ENCODE assay signal across 9 mouse cellular contexts in genomic region chr11:101245071-101245470, GRCm38 (mm10). TPM values are rescaled to one million over a fixed set of nuclear protein-coding genes. Genes with fewer than 3 reads are reported as not detected.
DNase-seq lines count a peak whose midpoint lies in the region; ATAC-seq and TF ChIP-seq lines count a peak whose summit lies in the region.
"Had no signal": no experiment of that assay in that cellular context is flagged by ENCODE, and none has a peak within 500 bp of the region (broad histone marks: within the 10 kb centered on the region; RNA-seq: fewer than 3 reads in every experiment).

No protein-coding gene starts in this region.

- H3K9ac ChIP-seq in liver, adult 2 months (ENCODE audit: low read depth, low read length): no peak overlapping the region
- H3K9ac ChIP-seq in kidney, embryonic 16.5 days (replicated peaks; ENCODE audit: low read length): peak overlapping the region; percentile 53
- H3K9ac ChIP-seq in midbrain, embryonic 13.5 days (replicated peaks): no peak overlapping the region

- peaks cover 8% of the 10 kb centered on the region; the same call in 1 of the 2 replicates for H3K27me3 ChIP-seq in liver, adult 2 months (ENCODE audit: control insufficient read depth, insufficient read depth, low read length)
- no peaks in the 10 kb centered on the region for H3K27me3 ChIP-seq in kidney, embryonic 16.5 days (ENCODE audit: insufficient read depth, low read length)
- H3K27me3 ChIP-seq in small intestine, adult 2 months (ENCODE audit: control insufficient read depth, insufficient read depth, low read length): peaks cover 13% of the 10 kb centered on the region; the same call in 1 of the 2 replicates
- H3K27me3 ChIP-seq in midbrain, embryonic 13.5 days: peaks cover 48% of the 10 kb centered on the region

- peak overlapping the region; percentile 26; the same call in 1 of the 2 replicates for H3K27ac ChIP-seq in liver, adult 2 months (replicated peaks; ENCODE audit: insufficient read depth, low read depth, low read length)
- peak overlapping the region; percentile 91 for H3K27ac ChIP-seq in kidney, embryonic 16.5 days (ENCODE audit: low read length)
- peak overlapping the region; percentile 60; the same call in 1 of the 2 replicates for H3K27ac ChIP-seq in small intestine, adult 2 months (ENCODE audit: insufficient read depth, low read depth, low read length)
- H3K27ac ChIP-seq in midbrain, embryonic 13.5 days: no peak overlapping the region

- 25% methylated on average over 4 of the region's 4 CpGs for WGBS in liver, adult 2 months
- WGBS in kidney, embryonic 16.5 days: 15% methylated on average over 4 of the region's 4 CpGs
- WGBS in small intestine, adult 2 months: 28% methylated on average over 4 of the region's 4 CpGs
- 36% methylated on average over 4 of the region's 4 CpGs for WGBS in midbrain, embryonic 13.5 days

- H3K4me2 ChIP-seq in kidney, embryonic 16.5 days (replicated peaks; ENCODE audit: low read depth, low read length): peak overlapping the region; percentile 95
- no peak overlapping the region for H3K4me2 ChIP-seq in midbrain, embryonic 13.5 days (replicated peaks)

- H3K4me1 ChIP-seq in liver, adult 2 months (ENCODE audit: control insufficient read depth, insufficient read depth, low read length): peaks cover 1% of the 10 kb centered on the region; the same call in 1 of the 2 replicates
- H3K4me1 ChIP-seq in kidney, embryonic 16.5 days (ENCODE audit: insufficient read depth, low read length): peaks cover 39% of the 10 kb centered on the region
- peaks cover 13% of the 10 kb centered on the region for H3K4me1 ChIP-seq in small intestine, adult 2 months (ENCODE audit: control insufficient read depth, insufficient read depth, insufficient read length, low read length)
- H3K4me1 ChIP-seq in midbrain, embryonic 13.5 days (replicated peaks): peaks cover 15% of the 10 kb centered on the region

- no peaks in the 10 kb centered on the region for H3K36me3 ChIP-seq in liver, adult 2 months (ENCODE audit: control insufficient read depth, insufficient read depth, low read length)
- no peaks in the 10 kb centered on the region for H3K36me3 ChIP-seq in kidney, embryonic 16.5 days (ENCODE audit: insufficient read depth, low read length)
- H3K36me3 ChIP-seq in small intestine, adult 2 months (ENCODE audit: control insufficient read depth, insufficient read depth, low read length): no peaks in the 10 kb centered on the region
- H3K36me3 ChIP-seq in midbrain, embryonic 13.5 days: no peaks in the 10 kb centered on the region

- TF ChIP-seq CTCF in liver, adult 2 months (IDR thresholded peaks at IDR 0.05; ENCODE audit: low read depth, low read length): no peak
- no peak for TF ChIP-seq CTCF in small intestine, adult 2 months (IDR thresholded peaks at IDR 0.05; ENCODE audit: extremely low read depth, insufficient read length, insufficient replicate concordance, low read depth, low read length)

- peak; percentile 69 for DNase-seq in liver, adult 2 months (ENCODE audit: extremely low read depth, low read depth, low spot score)
- no peak for DNase-seq in liver
- DNase-seq in heart, adult 9 months (ENCODE audit: low spot score in 2 of 2): peak; percentile 79 to 81
- no peak for DNase-seq in urinary bladder, postnatal 14 days (ENCODE audit: low spot score)
- no peak for DNase-seq in thymus, postnatal 4 days

- H3K9me3 ChIP-seq in kidney, embryonic 16.5 days (ENCODE audit: low read length): no peaks in the 10 kb centered on the region
- H3K9me3 ChIP-seq in midbrain, embryonic 13.5 days: no peaks in the 10 kb centered on the region

- TF ChIP-seq POLR2A in liver, adult 2 months (IDR thresholded peaks at IDR 0.05; ENCODE audit: extremely low read depth, insufficient read depth, low read length): no peak
- TF ChIP-seq POLR2A in small intestine, adult 2 months (IDR thresholded peaks at IDR 0.05; ENCODE audit: low read depth, low read length): no peak

- H3K79me2 ChIP-seq in liver, adult 2 months (ENCODE audit: control insufficient read depth, insufficient read depth, low read length): no peaks in the 10 kb centered on the region

- ATAC-seq in kidney, embryonic 16.5 days (ENCODE audit: low FRiP score, low TSS enrichment): no peak
- no peak for ATAC-seq in midbrain, embryonic 13.5 days

- no peak overlapping the region for H3K4me3 ChIP-seq in liver, adult 2 months (ENCODE audit: insufficient read depth, low read depth, low read length)
- peak overlapping the region; percentile 80; the same call in 1 of the 2 replicates for H3K4me3 ChIP-seq in kidney, embryonic 16.5 days (ENCODE audit: low read length)
- no peak overlapping the region for H3K4me3 ChIP-seq in small intestine, adult 2 months (ENCODE audit: low read depth, low read length)
- no peak overlapping the region for H3K4me3 ChIP-seq in midbrain, embryonic 13.5 days (replicated peaks)

RNA-seq across cellular contexts. Expression of gene Ramp2, which starts 0.8 kb away (rescaled TPM):
- total RNA-seq in liver, adult 2 months (2014; rRNA removed): 4.9 and 6.6 TPM in 2 replicates
- polyA plus RNA-seq in liver, adult 2 months (2012; rRNA removed): 16.4 and 22.5 TPM in 2 replicates
- polyA plus RNA-seq in kidney, embryonic 16.5 days (2015; fragmentation: Nextera tagmentation; extraction: Ambion mirVana): 246 and 270 TPM in 2 replicates
- 15.1 and 25.8 TPM in 2 replicates for polyA plus RNA-seq in small intestine, adult 2 months (2012; rRNA removed)
- polyA plus RNA-seq in midbrain, embryonic 13.5 days (2015; fragmentation: Nextera tagmentation; extraction: Ambion mirVana): 64.4 and 65.7 TPM in 2 replicates
- total RNA-seq: hematopoietic stem cell, adult 5-6 weeks had no signal

RNA-seq across cellular contexts. Expression of gene Vps25, which starts 8.4 kb away (rescaled TPM):
- total RNA-seq in liver, adult 2 months (2014; rRNA removed): 35.6 and 43.8 TPM in 2 replicates
- polyA plus RNA-seq in liver, adult 2 months (2012; rRNA removed): 109 and 122 TPM in 2 replicates
- 154 TPM in 2 replicates for polyA plus RNA-seq in kidney, embryonic 16.5 days (2015; fragmentation: Nextera tagmentation; extraction: Ambion mirVana)
- polyA plus RNA-seq in small intestine, adult 2 months (2012; rRNA removed): 28.9 and 64.8 TPM in 2 replicates
- polyA plus RNA-seq in midbrain, embryonic 13.5 days (2015; fragmentation: Nextera tagmentation; extraction: Ambion mirVana): 110 and 111 TPM in 2 replicates

RNA-seq across cellular contexts. Expression of gene Wnk4, which starts 15.3 kb away (rescaled TPM):
- total RNA-seq in liver, adult 2 months (2014; rRNA removed): 0.37 and 0.40 TPM in 2 replicates
- 0.32 and 1.1 TPM in 2 replicates for polyA plus RNA-seq in liver, adult 2 months (2012; rRNA removed)
- polyA plus RNA-seq in kidney, embryonic 16.5 days (2015; fragmentation: Nextera tagmentation; extraction: Ambion mirVana): 30.5 and 39.5 TPM in 2 replicates
- polyA plus RNA-seq in small intestine, adult 2 months (2012; rRNA removed): 3.0 and 7.9 TPM in 2 replicates
- polyA plus RNA-seq in midbrain, embryonic 13.5 days (2015; fragmentation: Nextera tagmentation; extraction: Ambion mirVana): 7.2 and 7.5 TPM in 2 replicates
- total RNA-seq: hematopoietic stem cell, adult 5-6 weeks had no signal

RNA-seq across cellular contexts. Expression of gene Ezh1, which starts 18.8 kb away (rescaled TPM):
- 10.5 and 10.8 TPM in 2 replicates for total RNA-seq in liver, adult 2 months (2014; rRNA removed)
- 7.5 and 9.2 TPM in 2 replicates for polyA plus RNA-seq in liver, adult 2 months (2012; rRNA removed)
- 25.1 and 29.5 TPM in 2 replicates for polyA plus RNA-seq in kidney, embryonic 16.5 days (2015; fragmentation: Nextera tagmentation; extraction: Ambion mirVana)
- polyA plus RNA-seq in small intestine, adult 2 months (2012; rRNA removed): 7.9 and 20.0 TPM in 2 replicates
- polyA plus RNA-seq in midbrain, embryonic 13.5 days (2015; fragmentation: Nextera tagmentation; extraction: Ambion mirVana): 17.6 and 17.7 TPM in 2 replicates

RNA-seq across cellular contexts. Expression of gene Cntd1, which starts 33.7 kb away (rescaled TPM):
- total RNA-seq in liver, adult 2 months (2014; rRNA removed): not detected in 2 replicates
- polyA plus RNA-seq in liver, adult 2 months (2012; rRNA removed): not detected in 2 replicates
- 1.7 and 3.2 TPM in 2 replicates for polyA plus RNA-seq in kidney, embryonic 16.5 days (2015; fragmentation: Nextera tagmentation; extraction: Ambion mirVana)
- 0.09 and 0.20 TPM in 2 replicates for polyA plus RNA-seq in small intestine, adult 2 months (2012; rRNA removed)
- polyA plus RNA-seq in midbrain, embryonic 13.5 days (2015; fragmentation: Nextera tagmentation; extraction: Ambion mirVana): 1.2 and 1.3 TPM in 2 replicates

Comparison
In these comparisons a context has a peak if more than half of its experiments do, and no peak if none do; other contexts are left out.
1. DNase-seq: peak in liver, adult 2 months (single experiment) and heart, adult 9 months (2 of 2); none in liver (single experiment), urinary bladder, postnatal 14 days (single experiment) and thymus, postnatal 4 days (single experiment).